Mouse (Mus musculus): ENCODE data around the gene Pla2g2c. TPM values are rescaled to one million over a fixed set of nuclear protein-coding genes. Genes with fewer than 3 reads are reported as not detected.

Gene Pla2g2c
- polyA plus RNA-seq, 2 experiments: 0.01 TPM; not detected in 1

DNA sequence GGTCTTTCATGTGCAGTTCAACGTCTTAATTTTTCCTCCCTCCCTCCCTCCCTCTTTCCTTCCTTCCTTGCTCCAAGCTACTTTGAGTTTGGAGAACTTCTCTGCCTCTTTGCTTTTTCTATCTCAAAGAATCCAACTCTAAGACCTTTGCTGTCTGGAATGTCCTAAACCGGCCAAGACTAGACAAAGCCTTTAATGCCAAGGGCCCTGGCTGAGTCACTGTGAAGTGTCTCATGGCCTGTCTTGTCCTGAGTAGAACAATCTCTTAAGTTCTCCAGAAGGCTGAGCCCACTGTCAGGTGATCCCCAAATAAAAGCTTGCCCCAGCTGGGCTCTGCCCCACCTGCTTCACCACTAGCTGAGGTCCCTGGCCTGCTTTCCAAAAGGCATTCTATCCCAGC lies 22.6 kb upstream of the Pla2g2c start:
- no peak for DNase-seq (ENCODE audit: low read depth in 3 of 3, low spot score in 3 of 3)
- no peak for TF ChIP-seq EP300 (IDR thresholded peaks at IDR 0.05; ENCODE audit: low read depth)
- Histone ChIP-seq H3K4me2 (ENCODE audit: low read depth) (no peak overlapping the region), H3K27me3 (ENCODE audit: control insufficient read depth, insufficient read depth, low read length) (no peaks in the 10 kb centered on the region), H3K36me3 (replicated peaks; ENCODE audit: control insufficient read depth, insufficient read depth, low read depth) (no peaks in the 10 kb centered on the region), H3K4me3 (ENCODE audit: insufficient read depth in 1 of 2, low read depth in 2 of 2, low read length in 2 of 2) (no peak overlapping the region), H3K9ac (replicated peaks) (no peak overlapping the region), H3K4me1 (replicated peaks; ENCODE audit: control insufficient read depth in 2 of 2, insufficient read depth in 2 of 2, low read length in 1 of 2) (no peaks in the 10 kb centered on the region), H3K27ac (no peak overlapping the region), H3K9me3 (ENCODE audit: control insufficient read depth, low read length) (no peaks in the 10 kb centered on the region)
- WGBS (ENCODE audit: insufficient replicate concordance): 53% methylated on average over 2 of the region's 2 CpGs
- ATAC-seq (ENCODE audit: insufficient read depth): no peak

GRCm38 (mm10) chr4:138702528-138702927 lies 22.1 kb upstream of the Pla2g2c start:
- ATAC-seq (ENCODE audit: insufficient read depth) (no peak), DNase-seq (ENCODE audit: low read depth in 3 of 3, low spot score in 3 of 3) (no peak)
- H3K4me3 ChIP-seq (ENCODE audit: insufficient read depth in 1 of 2, low read depth in 2 of 2, low read length in 2 of 2): no peak overlapping the region
- H3K27ac ChIP-seq: no peak overlapping the region
- H3K4me1 ChIP-seq (replicated peaks; ENCODE audit: control insufficient read depth in 2 of 2, insufficient read depth in 2 of 2, low read length in 1 of 2): no peaks in the 10 kb centered on the region
- H3K9ac ChIP-seq (replicated peaks): no peak overlapping the region
- no peaks in the 10 kb centered on the region for H3K36me3 ChIP-seq (replicated peaks; ENCODE audit: control insufficient read depth, insufficient read depth, low read depth)
- H3K9me3 ChIP-seq (ENCODE audit: control insufficient read depth, low read length): no peaks in the 10 kb centered on the region
- H3K27me3 ChIP-seq (ENCODE audit: control insufficient read depth, insufficient read depth, low read length): no peaks in the 10 kb centered on the region
- no peak for TF ChIP-seq CTCF (IDR thresholded peaks at IDR 0.05; ENCODE audit: low read depth)
- no peak for TF ChIP-seq EP300 (IDR thresholded peaks at IDR 0.05; ENCODE audit: low read depth)
- no peak overlapping the region for H3K4me2 ChIP-seq (ENCODE audit: low read depth)
- 52% methylated on average over 8 of the region's 8 CpGs for WGBS (ENCODE audit: insufficient replicate concordance)

- no peaks in the 10 kb centered on the region for H3K9me3 ChIP-seq (ENCODE audit: control insufficient read depth, low read length)
- ATAC-seq (ENCODE audit: insufficient read depth) (no peak), DNase-seq (ENCODE audit: low read depth in 3 of 3, low spot score in 3 of 3) (no peak)
- no peak overlapping the region for H3K27ac ChIP-seq
- H3K36me3 ChIP-seq (replicated peaks; ENCODE audit: control insufficient read depth, insufficient read depth, low read depth): no peaks in the 10 kb centered on the region
- no peak overlapping the region for H3K4me3 ChIP-seq (ENCODE audit: insufficient read depth in 1 of 2, low read depth in 2 of 2, low read length in 2 of 2)
- no peaks in the 10 kb centered on the region for H3K4me1 ChIP-seq (replicated peaks; ENCODE audit: control insufficient read depth in 2 of 2, insufficient read depth in 2 of 2, low read length in 1 of 2)
- 50% methylated on average over 7 of the region's 7 CpGs for WGBS (ENCODE audit: insufficient replicate concordance)
- TF ChIP-seq CTCF (IDR thresholded peaks at IDR 0.05; ENCODE audit: low read depth) (no peak), EP300 (IDR thresholded peaks at IDR 0.05; ENCODE audit: low read depth) (no peak)
- H3K27me3 ChIP-seq (ENCODE audit: control insufficient read depth, insufficient read depth, low read length): no peaks in the 10 kb centered on the region
- no peak overlapping the region for H3K4me2 ChIP-seq (ENCODE audit: low read depth)
- no peak overlapping the region for H3K9ac ChIP-seq (replicated peaks)
These were observed 21.0 kb upstream of the Pla2g2c start for GRCm38 (mm10) chr4:138703591-138703990.

DNA sequence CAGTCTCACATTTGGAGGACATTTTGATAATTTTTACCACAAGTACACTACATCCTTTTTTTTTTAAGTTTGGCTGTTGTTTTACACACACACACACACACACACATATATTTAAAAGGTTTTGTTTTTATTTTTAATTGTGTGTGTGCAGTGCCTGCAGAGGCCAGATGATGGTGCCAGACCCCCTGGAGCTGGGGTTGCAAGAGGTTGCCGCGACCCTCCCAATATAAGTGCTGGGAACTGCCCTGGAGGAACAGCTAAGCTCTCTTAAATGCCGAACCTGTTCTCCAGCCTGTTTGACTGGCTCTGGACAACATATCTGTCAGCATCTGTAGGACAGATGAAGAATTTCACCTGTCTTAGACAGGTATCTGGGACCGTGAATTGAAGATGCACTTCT lies 20.4 kb upstream of the Pla2g2c start:
- Histone ChIP-seq H3K9me3 (ENCODE audit: control insufficient read depth, low read length) (no peaks in the 10 kb centered on the region), H3K4me2 (ENCODE audit: low read depth) (no peak overlapping the region), H3K36me3 (replicated peaks; ENCODE audit: control insufficient read depth, insufficient read depth, low read depth) (no peaks in the 10 kb centered on the region), H3K4me1 (replicated peaks; ENCODE audit: control insufficient read depth in 2 of 2, insufficient read depth in 2 of 2, low read length in 1 of 2) (no peaks in the 10 kb centered on the region), H3K9ac (replicated peaks) (no peak overlapping the region), H3K27ac (no peak overlapping the region), H3K4me3 (ENCODE audit: insufficient read depth in 1 of 2, low read depth in 2 of 2, low read length in 2 of 2) (no peak overlapping the region), H3K27me3 (ENCODE audit: control insufficient read depth, insufficient read depth, low read length) (no peaks in the 10 kb centered on the region)
- no peak for TF ChIP-seq CTCF (IDR thresholded peaks at IDR 0.05; ENCODE audit: low read depth)
- no peak for TF ChIP-seq EP300 (IDR thresholded peaks at IDR 0.05; ENCODE audit: low read depth)
- ATAC-seq (ENCODE audit: insufficient read depth) (no peak), DNase-seq (ENCODE audit: low read depth in 3 of 3, low spot score in 3 of 3) (no peak)
- WGBS (ENCODE audit: insufficient replicate concordance): 72% methylated on average over 4 of the region's 4 CpGs

GRCm38 (mm10) chr4:138706620-138707019 lies 18.0 kb upstream of the Pla2g2c start:
- H3K9me3 ChIP-seq (ENCODE audit: control insufficient read depth, low read length): no peaks in the 10 kb centered on the region
- H3K27me3 ChIP-seq (ENCODE audit: control insufficient read depth, insufficient read depth, low read length): no peaks in the 10 kb centered on the region
- H3K9ac ChIP-seq (replicated peaks): no peak overlapping the region
- H3K36me3 ChIP-seq (replicated peaks; ENCODE audit: control insufficient read depth, insufficient read depth, low read depth): no peaks in the 10 kb centered on the region
- no peak overlapping the region for H3K4me2 ChIP-seq (ENCODE audit: low read depth)
- ATAC-seq (ENCODE audit: insufficient read depth) (no peak), DNase-seq (ENCODE audit: low read depth in 3 of 3, low spot score in 3 of 3) (no peak)
- TF ChIP-seq CTCF (IDR thresholded peaks at IDR 0.05; ENCODE audit: low read depth): no peak
- TF ChIP-seq EP300 (IDR thresholded peaks at IDR 0.05; ENCODE audit: low read depth): no peak
- no peak overlapping the region for H3K27ac ChIP-seq
- H3K4me1 ChIP-seq (replicated peaks; ENCODE audit: control insufficient read depth in 2 of 2, insufficient read depth in 2 of 2, low read length in 1 of 2): no peaks in the 10 kb centered on the region
- H3K4me3 ChIP-seq (ENCODE audit: insufficient read depth in 1 of 2, low read depth in 2 of 2, low read length in 2 of 2): no peak overlapping the region
- 62% methylated on average over 8 of the region's 8 CpGs for WGBS (ENCODE audit: insufficient replicate concordance)
